Mouse (Mus musculus): ENCODE results near the gene Tbc1d22a.

- TF ChIP-seq POLR2A (IDR thresholded peaks at IDR 0.05; ENCODE audit: borderline replicate concordance, low read depth, low read length) = no peak
- TF ChIP-seq CTCF (IDR thresholded peaks at IDR 0.05; ENCODE audit: low read depth, low read length) = 0 out of 2 replicates have a peak, but pooled peaks have one; percentile 14
These were observed 25.5 kb downstream of the Tbc1d22a start for GRCm38 (mm10) chr15:86239801-86240200.

All from bone marrow macrophage, adult 2 months (primary cell).